Mouse (Mus musculus): ENCODE data around the gene Tmem127. TPM values are rescaled to one million over a fixed set of nuclear protein-coding genes. Genes with fewer than 3 reads are reported as not detected.
A peak's percentile ranks its signal among the peaks of the same experiment; 100 is the strongest.

The Tmem127 gene
- total and polyA plus RNA-seq, 2 experiments: 16.6 to 45.8 TPM

GRCm38 (mm10) chr2:127208452-127208769 lies 39.3 kb upstream of the Tmem127 start:
- DNase-seq (ENCODE audit: extremely low read depth, low read depth, low spot score): no peak
- H3K79me2 ChIP-seq (ENCODE audit: control insufficient read depth, insufficient read depth, low read length): peaks cover 2% of the 10 kb centered on the region; the same call in 1 of the 2 replicates
- H3K9ac ChIP-seq (ENCODE audit: low read depth, low read length): peak overlapping the region; percentile 78
- TF ChIP-seq POLR2A (IDR thresholded peaks at IDR 0.05; ENCODE audit: extremely low read depth, insufficient read depth, low read length) (no peak), CTCF (IDR thresholded peaks at IDR 0.05; ENCODE audit: low read depth, low read length) (no peak)
- peaks cover 27% of the 10 kb centered on the region for H3K36me3 ChIP-seq (ENCODE audit: control insufficient read depth, insufficient read depth, low read length)
- WGBS: under 1% methylated on average over 17 of the region's 17 CpGs
- peak overlapping the region; percentile 71 for H3K4me3 ChIP-seq (ENCODE audit: insufficient read depth, low read depth, low read length)
- peaks cover 8% of the 10 kb centered on the region for H3K4me1 ChIP-seq (ENCODE audit: control insufficient read depth, insufficient read depth, low read length)
- no peaks in the 10 kb centered on the region for H3K27me3 ChIP-seq (ENCODE audit: control insufficient read depth, insufficient read depth, low read length)
- peak overlapping the region; percentile 22 for H3K27ac ChIP-seq (replicated peaks; ENCODE audit: insufficient read depth, low read depth, low read length)

GRCm38 (mm10) chr2:127210701-127211100 lies 37.0 kb upstream of the Tmem127 start:
- H3K36me3 ChIP-seq (ENCODE audit: control insufficient read depth, insufficient read depth, low read length): peaks cover 39% of the 10 kb centered on the region
- no peak overlapping the region for H3K27ac ChIP-seq (replicated peaks; ENCODE audit: insufficient read depth, low read depth, low read length)
- peaks cover 2% of the 10 kb centered on the region; the same call in 1 of the 2 replicates for H3K79me2 ChIP-seq (ENCODE audit: control insufficient read depth, insufficient read depth, low read length)
- TF ChIP-seq POLR2A (IDR thresholded peaks at IDR 0.05; ENCODE audit: extremely low read depth, insufficient read depth, low read length): no peak
- no peaks in the 10 kb centered on the region for H3K27me3 ChIP-seq (ENCODE audit: control insufficient read depth, insufficient read depth, low read length)
- H3K4me3 ChIP-seq (ENCODE audit: insufficient read depth, low read depth, low read length): no peak overlapping the region
- H3K4me1 ChIP-seq (ENCODE audit: control insufficient read depth, insufficient read depth, low read length): peaks cover 10% of the 10 kb centered on the region
- WGBS: 93% methylated on average over 11 of the region's 11 CpGs
- H3K9ac ChIP-seq (ENCODE audit: low read depth, low read length): no peak overlapping the region
- no peak for DNase-seq (ENCODE audit: extremely low read depth, low read depth, low spot score)

- Histone ChIP-seq H3K4me1 (ENCODE audit: control insufficient read depth, insufficient read depth, low read length) (peaks cover 2% of the 10 kb centered on the region), H3K27me3 (ENCODE audit: control insufficient read depth, insufficient read depth, low read length) (no peaks in the 10 kb centered on the region), H3K79me2 (ENCODE audit: control insufficient read depth, insufficient read depth, low read length) (no peaks in the 10 kb centered on the region), H3K9ac (ENCODE audit: low read depth, low read length) (no peak overlapping the region), H3K36me3 (ENCODE audit: control insufficient read depth, insufficient read depth, low read length) (peaks cover 74% of the 10 kb centered on the region), H3K27ac (replicated peaks; ENCODE audit: insufficient read depth, low read depth, low read length) (no peak overlapping the region), H3K4me3 (ENCODE audit: insufficient read depth, low read depth, low read length) (no peak overlapping the region)
- DNase-seq (ENCODE audit: extremely low read depth, low read depth, low spot score): no peak
- WGBS: 100% methylated on average over 5 of the region's 5 CpGs
- TF ChIP-seq CTCF (IDR thresholded peaks at IDR 0.05; ENCODE audit: low read depth, low read length): no peak
- TF ChIP-seq POLR2A (IDR thresholded peaks at IDR 0.05; ENCODE audit: extremely low read depth, insufficient read depth, low read length): no peak
Measured at GRCm38 (mm10) chr2:127217746-127218145, 30.0 kb upstream of the Tmem127 start.

- H3K27ac ChIP-seq (replicated peaks; ENCODE audit: insufficient read depth, low read depth, low read length): no peak overlapping the region
- H3K79me2 ChIP-seq (ENCODE audit: control insufficient read depth, insufficient read depth, low read length): no peaks in the 10 kb centered on the region
- 99% methylated on average over 3 of the region's 3 CpGs for WGBS
- TF ChIP-seq POLR2A (IDR thresholded peaks at IDR 0.05; ENCODE audit: extremely low read depth, insufficient read depth, low read length): no peak
- TF ChIP-seq CTCF (IDR thresholded peaks at IDR 0.05; ENCODE audit: low read depth, low read length): no peak
- H3K9ac ChIP-seq (ENCODE audit: low read depth, low read length): no peak overlapping the region
- no peaks in the 10 kb centered on the region for H3K4me1 ChIP-seq (ENCODE audit: control insufficient read depth, insufficient read depth, low read length)
- peaks cover 71% of the 10 kb centered on the region for H3K36me3 ChIP-seq (ENCODE audit: control insufficient read depth, insufficient read depth, low read length)
- DNase-seq (ENCODE audit: extremely low read depth, low read depth, low spot score): no peak
- H3K4me3 ChIP-seq (ENCODE audit: insufficient read depth, low read depth, low read length): no peak overlapping the region
- no peaks in the 10 kb centered on the region for H3K27me3 ChIP-seq (ENCODE audit: control insufficient read depth, insufficient read depth, low read length)
Measured at GRCm38 (mm10) chr2:127225261-127225660, 22.4 kb upstream of the Tmem127 start.

- no peak overlapping the region for H3K27ac ChIP-seq (replicated peaks; ENCODE audit: insufficient read depth, low read depth, low read length)
- TF ChIP-seq CTCF (IDR thresholded peaks at IDR 0.05; ENCODE audit: low read depth, low read length): no peak
- no peak for TF ChIP-seq POLR2A (IDR thresholded peaks at IDR 0.05; ENCODE audit: extremely low read depth, insufficient read depth, low read length)
- H3K36me3 ChIP-seq (ENCODE audit: control insufficient read depth, insufficient read depth, low read length): peaks cover 71% of the 10 kb centered on the region
- H3K4me3 ChIP-seq (ENCODE audit: insufficient read depth, low read depth, low read length): no peak overlapping the region
- no peaks in the 10 kb centered on the region for H3K4me1 ChIP-seq (ENCODE audit: control insufficient read depth, insufficient read depth, low read length)
- WGBS: 93% methylated on average over 11 of the region's 11 CpGs
- H3K27me3 ChIP-seq (ENCODE audit: control insufficient read depth, insufficient read depth, low read length): no peaks in the 10 kb centered on the region
- DNase-seq (ENCODE audit: extremely low read depth, low read depth, low spot score): no peak
- H3K9ac ChIP-seq (ENCODE audit: low read depth, low read length): no peak overlapping the region
- no peaks in the 10 kb centered on the region for H3K79me2 ChIP-seq (ENCODE audit: control insufficient read depth, insufficient read depth, low read length)
Measured at GRCm38 (mm10) chr2:127237897-127238610, 9.7 kb upstream of the Tmem127 start.

GRCm38 (mm10) chr2:127240065-127240464 lies 7.6 kb upstream of the Tmem127 start:
- no peaks in the 10 kb centered on the region for H3K4me1 ChIP-seq (ENCODE audit: control insufficient read depth, insufficient read depth, low read length)
- DNase-seq (ENCODE audit: extremely low read depth, low read depth, low spot score): peak; percentile 14
- TF ChIP-seq POLR2A (IDR thresholded peaks at IDR 0.05; ENCODE audit: extremely low read depth, insufficient read depth, low read length) (no peak), CTCF (IDR thresholded peaks at IDR 0.05; ENCODE audit: low read depth, low read length) (no peak)
- H3K9ac ChIP-seq (ENCODE audit: low read depth, low read length): no peak overlapping the region
- peaks cover 67% of the 10 kb centered on the region for H3K36me3 ChIP-seq (ENCODE audit: control insufficient read depth, insufficient read depth, low read length)
- H3K4me3 ChIP-seq (ENCODE audit: insufficient read depth, low read depth, low read length): no peak overlapping the region
- 76% methylated on average over 2 of the region's 2 CpGs for WGBS
- no peak overlapping the region for H3K27ac ChIP-seq (replicated peaks; ENCODE audit: insufficient read depth, low read depth, low read length)
- H3K79me2 ChIP-seq (ENCODE audit: control insufficient read depth, insufficient read depth, low read length): no peaks in the 10 kb centered on the region
- no peaks in the 10 kb centered on the region for H3K27me3 ChIP-seq (ENCODE audit: control insufficient read depth, insufficient read depth, low read length)
